Mouse (Mus musculus): ENCODE results near the gene Camk2n2. TPM values are rescaled to one million over a fixed set of nuclear protein-coding genes. Genes with fewer than 3 reads are reported as not detected.

The Camk2n2 gene
- polyA plus RNA-seq, 2 experiments, result 1.1 to 4.3 TPM

DNA sequence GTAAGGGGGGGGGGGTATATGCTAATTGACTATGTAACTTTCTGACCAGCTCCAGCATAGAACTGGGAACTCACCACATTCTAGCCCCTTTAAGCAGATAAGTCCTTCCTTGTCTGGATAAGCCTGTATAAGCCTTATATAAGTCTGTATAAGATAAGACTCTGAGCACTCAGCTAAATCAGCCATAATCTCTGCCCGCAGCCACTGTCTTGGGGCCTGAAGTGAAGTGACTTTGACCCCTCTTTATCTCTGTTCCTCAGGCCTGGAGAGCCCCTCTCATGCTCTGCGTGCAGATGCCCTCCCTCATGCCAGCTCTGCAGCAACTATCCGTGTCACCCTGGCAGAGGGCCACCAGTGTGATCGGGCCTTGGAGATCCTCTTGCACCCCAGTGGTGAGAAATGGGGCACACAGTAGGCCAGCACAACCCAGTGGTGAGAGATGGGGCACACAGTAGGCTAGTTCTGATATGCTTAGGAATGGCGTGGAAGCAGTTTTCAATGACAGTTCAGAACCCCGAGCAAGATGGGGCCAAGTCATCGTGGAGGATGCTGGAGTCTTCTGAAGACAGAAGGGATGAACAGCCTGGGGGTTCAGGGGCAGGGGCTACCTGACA lies 25.9 kb downstream of the Camk2n2 start:
- H3K27ac ChIP-seq (replicated peaks; ENCODE audit: low read depth, low read length), result no peak overlapping the region
- H3K4me1 ChIP-seq (ENCODE audit: control insufficient read depth, insufficient read depth, low read length), result peaks cover 11% of the 10 kb centered on the region; the same call in 1 of the 2 replicates
- 84% methylated on average over 7 of the region's 7 CpGs for WGBS
- H3K9ac ChIP-seq (ENCODE audit: low read depth, low read length, severe bottlenecking), result no peak overlapping the region
- no peak overlapping the region for H3K4me3 ChIP-seq (replicated peaks; ENCODE audit: low read length)
- TF ChIP-seq POLR2A (IDR thresholded peaks at IDR 0.05; ENCODE audit: borderline replicate concordance, extremely low read depth, insufficient read depth, insufficient read length), result no peak
- DNase-seq (ENCODE audit: low spot score) (no peak), ATAC-seq (ENCODE audit: low FRiP score, low read depth) (no peak)
- peaks cover 34% of the 10 kb centered on the region for H3K27me3 ChIP-seq (ENCODE audit: control insufficient read depth, insufficient read depth, low read length)
- no peaks in the 10 kb centered on the region for H3K9me3 ChIP-seq (ENCODE audit: control insufficient read depth, low read length)
- no peaks in the 10 kb centered on the region for H3K36me3 ChIP-seq (ENCODE audit: control insufficient read depth, insufficient read depth, low read length)
- H3K4me2 ChIP-seq (replicated peaks; ENCODE audit: low read depth, low read length, severe bottlenecking), result no peak overlapping the region

DNA sequence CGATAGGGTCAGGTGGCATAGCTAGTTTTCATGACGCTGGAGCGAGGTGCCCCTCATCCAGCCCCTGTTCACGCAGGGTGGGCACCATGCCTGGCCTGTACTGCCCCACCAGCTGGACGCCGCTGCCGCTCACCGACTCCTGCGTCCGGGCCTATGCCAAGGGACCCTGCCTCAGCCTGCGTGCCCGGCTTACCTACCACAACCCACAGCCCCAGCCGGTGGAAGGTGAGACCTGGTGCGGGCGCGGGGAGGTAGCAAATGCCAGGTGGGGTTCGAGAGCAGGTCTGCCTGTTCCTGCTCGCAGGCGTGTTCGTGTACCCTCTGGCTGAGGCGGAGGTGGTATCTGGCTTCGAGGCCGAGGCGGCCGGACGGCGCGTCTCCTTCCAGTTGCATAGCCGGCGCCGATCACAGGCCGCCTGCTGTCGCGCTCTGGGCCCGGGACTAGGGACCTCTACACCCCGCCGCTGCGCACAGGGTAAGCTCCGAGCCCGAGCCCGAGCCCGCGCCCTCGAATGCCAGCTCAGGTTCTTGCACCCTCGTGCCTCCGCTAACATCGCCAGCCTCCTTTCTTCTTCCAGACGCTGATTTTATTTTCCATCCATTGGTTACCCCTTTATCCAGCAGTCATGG lies 29.9 kb downstream of the Camk2n2 start:
- WGBS, result 6% methylated on average over 48 of the region's 48 CpGs
- Histone ChIP-seq H3K4me1 (ENCODE audit: control insufficient read depth, insufficient read depth, low read length) (peaks cover 17% of the 10 kb centered on the region), H3K9ac (ENCODE audit: low read depth, low read length, severe bottlenecking) (no peak overlapping the region), H3K27ac (replicated peaks; ENCODE audit: low read depth, low read length) (no peak overlapping the region), H3K4me3 (replicated peaks; ENCODE audit: low read length) (peak overlapping the region; percentile 52), H3K4me2 (replicated peaks; ENCODE audit: low read depth, low read length, severe bottlenecking) (peak overlapping the region; percentile 90), H3K27me3 (ENCODE audit: control insufficient read depth, insufficient read depth, low read length) (peaks cover 48% of the 10 kb centered on the region), H3K9me3 (ENCODE audit: control insufficient read depth, low read length) (no peaks in the 10 kb centered on the region), H3K36me3 (ENCODE audit: control insufficient read depth, insufficient read depth, low read length) (no peaks in the 10 kb centered on the region)
- DNase-seq (ENCODE audit: low spot score), result no peak
- TF ChIP-seq POLR2A (IDR thresholded peaks at IDR 0.05; ENCODE audit: borderline replicate concordance, extremely low read depth, insufficient read depth, insufficient read length), result no peak
- no peak for ATAC-seq (ENCODE audit: low FRiP score, low read depth)

DNA sequence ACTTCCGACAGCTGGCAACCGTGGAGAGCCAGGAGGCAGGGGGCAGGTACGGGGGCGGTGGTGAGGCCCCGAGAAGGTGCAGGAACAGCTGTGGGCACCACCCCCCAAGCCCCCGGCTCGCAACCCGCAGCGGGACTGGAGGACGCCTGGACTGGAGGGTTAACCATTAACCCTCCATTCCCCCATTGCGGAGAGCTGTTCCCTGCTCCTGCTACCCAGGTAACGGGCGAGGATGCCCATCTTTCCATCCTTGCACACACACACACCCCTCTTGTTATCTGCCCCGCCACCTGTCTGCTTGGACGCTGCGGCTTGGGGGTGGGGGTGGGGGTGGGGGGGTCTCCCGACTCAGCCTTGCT lies 30.4 kb downstream of the Camk2n2 start:
- no peak for DNase-seq (ENCODE audit: low spot score)
- Histone ChIP-seq H3K9ac (ENCODE audit: low read depth, low read length, severe bottlenecking) (no peak overlapping the region), H3K27me3 (ENCODE audit: control insufficient read depth, insufficient read depth, low read length) (peaks cover 48% of the 10 kb centered on the region), H3K36me3 (ENCODE audit: control insufficient read depth, insufficient read depth, low read length) (no peaks in the 10 kb centered on the region), H3K27ac (replicated peaks; ENCODE audit: low read depth, low read length) (no peak overlapping the region), H3K9me3 (ENCODE audit: control insufficient read depth, low read length) (no peaks in the 10 kb centered on the region), H3K4me1 (ENCODE audit: control insufficient read depth, insufficient read depth, low read length) (peaks cover 17% of the 10 kb centered on the region), H3K4me3 (replicated peaks; ENCODE audit: low read length) (peak overlapping the region; percentile 52), H3K4me2 (replicated peaks; ENCODE audit: low read depth, low read length, severe bottlenecking) (peak overlapping the region; percentile 90)
- TF ChIP-seq POLR2A (IDR thresholded peaks at IDR 0.05; ENCODE audit: borderline replicate concordance, extremely low read depth, insufficient read depth, insufficient read length), result no peak
- WGBS, result 4% methylated on average over 15 of the region's 17 CpGs
- ATAC-seq (ENCODE audit: low FRiP score, low read depth), result no peak; the same call in 1 of the 2 replicates

DNA sequence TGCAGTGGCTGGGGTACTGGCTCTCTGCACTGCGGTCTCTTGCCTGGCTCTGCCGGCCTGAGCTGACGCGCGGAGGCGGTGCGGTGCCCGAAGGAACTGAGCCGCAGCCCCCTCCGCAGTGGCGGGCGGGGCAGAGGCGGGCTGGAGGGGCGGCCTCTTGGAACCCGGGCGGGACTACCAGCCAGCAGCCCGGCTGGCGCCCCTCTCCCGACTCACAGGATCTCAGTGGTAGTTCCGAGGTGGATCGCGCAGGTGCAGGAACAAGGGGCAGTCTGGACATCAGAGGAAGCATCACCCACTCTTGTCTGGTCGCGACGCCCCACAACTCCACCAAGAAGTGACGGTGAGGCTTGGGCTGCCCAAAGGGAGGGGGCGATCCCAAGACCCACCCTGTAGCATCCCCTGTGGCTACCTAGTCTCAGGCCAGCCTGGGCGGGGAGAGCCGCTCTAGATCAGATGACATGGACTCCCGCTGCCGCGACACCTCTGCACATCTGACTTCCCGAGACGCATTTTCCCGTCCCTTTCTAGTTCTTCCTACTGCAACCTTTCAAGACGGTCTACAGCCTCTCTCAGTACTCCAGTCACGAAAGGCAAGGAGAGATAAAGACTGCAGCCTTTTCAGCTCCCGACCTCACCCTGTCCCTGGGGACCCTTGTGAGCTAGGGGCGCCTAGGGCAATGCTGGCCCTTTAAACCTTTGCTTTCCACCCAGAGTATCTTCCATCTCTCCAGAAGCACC lies 31.0 kb downstream of the Camk2n2 start:
- Histone ChIP-seq H3K27me3 (ENCODE audit: control insufficient read depth, insufficient read depth, low read length) (peaks cover 48% of the 10 kb centered on the region), H3K4me3 (replicated peaks; ENCODE audit: low read length) (peak overlapping the region; percentile 52), H3K27ac (replicated peaks; ENCODE audit: low read depth, low read length) (no peak overlapping the region), H3K36me3 (ENCODE audit: control insufficient read depth, insufficient read depth, low read length) (no peaks in the 10 kb centered on the region), H3K9ac (ENCODE audit: low read depth, low read length, severe bottlenecking) (peak overlapping the region; percentile 54), H3K9me3 (ENCODE audit: control insufficient read depth, low read length) (no peaks in the 10 kb centered on the region), H3K4me2 (replicated peaks; ENCODE audit: low read depth, low read length, severe bottlenecking) (peak overlapping the region; percentile 90), H3K4me1 (ENCODE audit: control insufficient read depth, insufficient read depth, low read length) (peaks cover 17% of the 10 kb centered on the region)
- WGBS, result 0% methylated on average over 37 of the region's 39 CpGs
- TF ChIP-seq POLR2A (IDR thresholded peaks at IDR 0.05; ENCODE audit: borderline replicate concordance, extremely low read depth, insufficient read depth, insufficient read length), result no peak
- peak; percentile 73 for ATAC-seq (ENCODE audit: low FRiP score, low read depth)
- peak; percentile 25 for DNase-seq (ENCODE audit: low spot score)

DNA sequence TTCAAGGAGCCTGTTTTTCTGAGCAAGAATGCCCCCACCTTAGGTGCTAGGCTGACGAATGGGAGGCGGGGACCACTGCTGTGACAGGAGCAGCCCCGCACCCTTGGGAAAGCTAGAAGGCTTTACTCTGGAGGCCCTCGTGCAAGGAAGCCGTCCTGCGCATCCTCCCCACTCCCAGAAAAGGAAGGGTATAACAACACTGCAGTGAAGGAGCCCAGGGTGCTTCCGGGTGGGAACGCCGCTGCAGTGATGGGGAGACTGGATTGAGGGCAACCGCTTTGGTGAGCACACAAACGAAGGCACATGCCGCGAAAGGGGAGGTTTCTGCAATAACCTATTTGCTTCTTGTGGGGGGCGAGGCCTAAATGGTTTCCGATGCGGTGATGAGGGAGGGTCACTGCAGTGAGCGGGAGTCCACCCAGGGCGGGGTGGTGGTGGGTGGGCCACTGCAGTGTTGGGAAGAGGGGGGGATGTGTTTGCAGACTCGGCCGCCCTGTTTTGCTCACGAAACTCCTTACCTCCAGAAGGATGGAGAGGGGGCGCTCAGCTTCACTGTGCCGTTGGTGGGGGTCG lies 31.6 kb downstream of the Camk2n2 start, which contains the start of gene Vwa5b2:
TSS of gene Vwa5b2 (plus strand) at position 106 of the 573 bp plus-strand sequence.
- peak within 1 kb of the TSS; percentile 90 for H3K4me2 ChIP-seq (replicated peaks; ENCODE audit: low read depth, low read length, severe bottlenecking)
- no peak for TF ChIP-seq POLR2A (IDR thresholded peaks at IDR 0.05; ENCODE audit: borderline replicate concordance, extremely low read depth, insufficient read depth, insufficient read length)

More for the DNA sequence above, 31.6 kb downstream of the Camk2n2 start, which contains the start of gene Vwa5b2:
- DNase-seq (ENCODE audit: low spot score), result peak; percentile 8
- peaks cover 48% of the 10 kb centered on the region for H3K27me3 ChIP-seq (ENCODE audit: control insufficient read depth, insufficient read depth, low read length)
- H3K9ac ChIP-seq (ENCODE audit: low read depth, low read length, severe bottlenecking), result peak within 1 kb of the TSS; percentile 54
- peak; percentile 61 for ATAC-seq (ENCODE audit: low FRiP score, low read depth)
- no peaks in the 10 kb centered on the region for H3K36me3 ChIP-seq (ENCODE audit: control insufficient read depth, insufficient read depth, low read length)
- H3K4me1 ChIP-seq (ENCODE audit: control insufficient read depth, insufficient read depth, low read length), result peaks cover 17% of the 10 kb centered on the region
- peak within 1 kb of the TSS; percentile 52 for H3K4me3 ChIP-seq (replicated peaks; ENCODE audit: low read length)
- H3K27ac ChIP-seq (replicated peaks; ENCODE audit: low read depth, low read length), result no peak within 1 kb of the TSS
- H3K9me3 ChIP-seq (ENCODE audit: control insufficient read depth, low read length), result no peaks in the 10 kb centered on the region
- 1% methylated on average over 24 of the region's 24 CpGs for WGBS

MicroRNA genes within 50 kb of the gene (microRNA counts, 519-probe panel; counts per million panel counts)
- 3,041 counts per million, percentile 56 among the panel's probes with 10 or more counts for microRNA mmu-miR-1224

Small RNA genes lying within 50 kb of the gene (microRNA-seq; reads per million reads assigned to microRNA genes)
- gene Mir1224, result not detected

Other genes with a start within 250 kb of the Camk2n2 start
- gene Abcc5, start 194.9 kb downstream of the Camk2n2 start, polyA plus RNA-seq (2012; rRNA removed), result 223 and 274 TPM in 2 replicates
- gene Abcc5, start 194.9 kb downstream of the Camk2n2 start, polyA plus RNA-seq (2014; fragmentation: Nextera tagmentation; extraction: Ambion mirVana), result 73.1 and 91.5 TPM in 2 replicates
- gene Eif2b5, start 122.5 kb downstream of the Camk2n2 start, polyA plus RNA-seq (2012; rRNA removed), result 44.8 and 45.1 TPM in 2 replicates
- gene Eif2b5, start 122.5 kb downstream of the Camk2n2 start, polyA plus RNA-seq (2014; fragmentation: Nextera tagmentation; extraction: Ambion mirVana), result 90.6 and 95.2 TPM in 2 replicates
- gene Dvl3, start 104.3 kb downstream of the Camk2n2 start, polyA plus RNA-seq (2012; rRNA removed), result 74.8 and 99.8 TPM in 2 replicates
- 26.5 and 28.0 TPM in 2 replicates for gene Dvl3, start 104.3 kb downstream of the Camk2n2 start, polyA plus RNA-seq (2014; fragmentation: Nextera tagmentation; extraction: Ambion mirVana)
- gene Ap2m1, start 85.8 kb downstream of the Camk2n2 start, polyA plus RNA-seq (2012; rRNA removed), result 633 and 687 TPM in 2 replicates
- gene Ap2m1, start 85.8 kb downstream of the Camk2n2 start, polyA plus RNA-seq (2014; fragmentation: Nextera tagmentation; extraction: Ambion mirVana), result 573 and 622 TPM in 2 replicates
- gene Abcf3, start 72.7 kb downstream of the Camk2n2 start, polyA plus RNA-seq (2012; rRNA removed), result 56.0 and 57.8 TPM in 2 replicates
- gene Abcf3, start 72.7 kb downstream of the Camk2n2 start, polyA plus RNA-seq (2014; fragmentation: Nextera tagmentation; extraction: Ambion mirVana), result 59.3 and 61.8 TPM in 2 replicates
- 2.0 and 2.5 TPM in 2 replicates for gene Vwa5b2, start 31.8 kb downstream of the Camk2n2 start, polyA plus RNA-seq (2012; rRNA removed)
- 0.22 and 1.1 TPM in 2 replicates for gene Vwa5b2, start 31.8 kb downstream of the Camk2n2 start, polyA plus RNA-seq (2014; fragmentation: Nextera tagmentation; extraction: Ambion mirVana)
- gene Eef1akmt4, start 9.7 kb downstream of the Camk2n2 start, polyA plus RNA-seq (2012; rRNA removed), result 28.0 and 33.0 TPM in 2 replicates
- gene Eef1akmt4, start 9.7 kb downstream of the Camk2n2 start, polyA plus RNA-seq (2014; fragmentation: Nextera tagmentation; extraction: Ambion mirVana), result 38.8 and 44.1 TPM in 2 replicates
- gene Gm49333, start 9.7 kb downstream of the Camk2n2 start, polyA plus RNA-seq (2012; rRNA removed), result not detected in 2 replicates
- gene Gm49333, start 9.7 kb downstream of the Camk2n2 start, polyA plus RNA-seq (2014; fragmentation: Nextera tagmentation; extraction: Ambion mirVana), result not detected in 2 replicates
- gene Alg3, start 9.6 kb downstream of the Camk2n2 start, polyA plus RNA-seq (2012; rRNA removed), result 27.4 and 43.5 TPM in 2 replicates
- gene Alg3, start 9.6 kb downstream of the Camk2n2 start, polyA plus RNA-seq (2014; fragmentation: Nextera tagmentation; extraction: Ambion mirVana), result 43.0 and 43.6 TPM in 2 replicates
- 14.1 and 15.8 TPM in 2 replicates for gene Ece2, start 8.5 kb upstream of the Camk2n2 start, polyA plus RNA-seq (2012; rRNA removed)
- gene Ece2, start 8.5 kb upstream of the Camk2n2 start, polyA plus RNA-seq (2014; fragmentation: Nextera tagmentation; extraction: Ambion mirVana), result 3.9 and 4.1 TPM in 2 replicates
- 156 and 180 TPM in 2 replicates for gene Psmd2, start 30.4 kb upstream of the Camk2n2 start, polyA plus RNA-seq (2012; rRNA removed)
- 270 and 298 TPM in 2 replicates for gene Psmd2, start 30.4 kb upstream of the Camk2n2 start, polyA plus RNA-seq (2014; fragmentation: Nextera tagmentation; extraction: Ambion mirVana)
- gene Eif4g1, start 47.0 kb upstream of the Camk2n2 start, polyA plus RNA-seq (2012; rRNA removed), result 299 and 374 TPM in 2 replicates
- gene Eif4g1, start 47.0 kb upstream of the Camk2n2 start, polyA plus RNA-seq (2014; fragmentation: Nextera tagmentation; extraction: Ambion mirVana), result 148 and 161 TPM in 2 replicates
- 15.6 and 21.3 TPM in 2 replicates for gene Fam131a, start 72.0 kb upstream of the Camk2n2 start, polyA plus RNA-seq (2012; rRNA removed)
- 10.3 and 11.0 TPM in 2 replicates for gene Fam131a, start 72.0 kb upstream of the Camk2n2 start, polyA plus RNA-seq (2014; fragmentation: Nextera tagmentation; extraction: Ambion mirVana)
- gene Polr2h, start 96.4 kb upstream of the Camk2n2 start, polyA plus RNA-seq (2012; rRNA removed), result 65.1 and 77.0 TPM in 2 replicates
- gene Polr2h, start 96.4 kb upstream of the Camk2n2 start, polyA plus RNA-seq (2014; fragmentation: Nextera tagmentation; extraction: Ambion mirVana), result 112 and 121 TPM in 2 replicates
- 72.9 and 102 TPM in 2 replicates for gene Clcn2, start 96.5 kb upstream of the Camk2n2 start, polyA plus RNA-seq (2012; rRNA removed)
- 17.1 and 21.6 TPM in 2 replicates for gene Clcn2, start 96.5 kb upstream of the Camk2n2 start, polyA plus RNA-seq (2014; fragmentation: Nextera tagmentation; extraction: Ambion mirVana)
- 38.9 and 47.1 TPM in 2 replicates for gene Chrd, start 111.8 kb upstream of the Camk2n2 start, polyA plus RNA-seq (2012; rRNA removed)
- 11.5 and 11.6 TPM in 2 replicates for gene Chrd, start 111.8 kb upstream of the Camk2n2 start, polyA plus RNA-seq (2014; fragmentation: Nextera tagmentation; extraction: Ambion mirVana)
- gene Thpo, start 113.2 kb upstream of the Camk2n2 start, polyA plus RNA-seq (2012; rRNA removed), result 3.8 and 4.5 TPM in 2 replicates
- 0.78 and 1.4 TPM in 2 replicates for gene Thpo, start 113.2 kb upstream of the Camk2n2 start, polyA plus RNA-seq (2014; fragmentation: Nextera tagmentation; extraction: Ambion mirVana)